Mouse (Mus musculus): ENCODE measurements at regions not wholly inside any gene's neighbourhood (a gene's known extent, or its start where the extent isn't known, plus 50 kb on each side); places are given as distances from the start of the nearest gene placed in this dataset.

- peak; percentile 65 for DNase-seq (ENCODE audit: low read depth, low spot score)
These were observed 350.7 kb upstream of the Rasa1 start for GRCm38 (mm10) chr13:85639376-85640229.

GRCm38 (mm10) chr13:85629506-85630175 lies 340.7 kb upstream of the Rasa1 start:
- DNase-seq (ENCODE audit: low read depth, low spot score), result peak; percentile 13

Data from 3T3-L1 (cell line).